Mouse (Mus musculus): ENCODE measurements around the gene Chil1.
A peak's percentile ranks its signal among the peaks of the same experiment; 100 is the strongest.

Chil1 gene

GRCm38 (mm10) chr1:134182025-134182424, at the start of gene Chil1:
Gene Chil1 (plus strand): TSS chr1:134182176.
- DNase-seq = peak; percentile 55

GRCm38 (mm10) chr1:134133316-134133715, 48.7 kb upstream of the Chil1 start:
- no peak for DNase-seq

GRCm38 (mm10) chr1:134136351-134136750, 45.6 kb upstream of the Chil1 start:
- no peak for DNase-seq

GRCm38 (mm10) chr1:134138424-134138823, 43.6 kb upstream of the Chil1 start:
- DNase-seq = no peak

GRCm38 (mm10) chr1:134142363-134142794, 39.6 kb upstream of the Chil1 start:
- DNase-seq = no peak

GRCm38 (mm10) chr1:134146066-134146465, 35.9 kb upstream of the Chil1 start:
- DNase-seq = no peak

GRCm38 (mm10) chr1:134150076-134150475, 31.9 kb upstream of the Chil1 start:
- no peak for DNase-seq

- DNase-seq = no peak
These were observed 31.2 kb upstream of the Chil1 start for GRCm38 (mm10) chr1:134150745-134151144.

GRCm38 (mm10) chr1:134151655-134152412, 30.1 kb upstream of the Chil1 start:
- DNase-seq = peak; percentile 93

GRCm38 (mm10) chr1:134152626-134153590, 29.1 kb upstream of the Chil1 start:
- no peak for DNase-seq

GRCm38 (mm10) chr1:134154121-134154520, 27.9 kb upstream of the Chil1 start:
- DNase-seq = no peak

GRCm38 (mm10) chr1:134154655-134155054, 27.3 kb upstream of the Chil1 start:
- no peak for DNase-seq

- no peak for DNase-seq
These were observed 21.6 kb upstream of the Chil1 start for GRCm38 (mm10) chr1:134160404-134160803.

GRCm38 (mm10) chr1:134161399-134161798, 20.6 kb upstream of the Chil1 start:
- no peak for DNase-seq

GRCm38 (mm10) chr1:134162510-134163225, 19.3 kb upstream of the Chil1 start:
- no peak for DNase-seq

- no peak for DNase-seq
These were observed 18.5 kb upstream of the Chil1 start for GRCm38 (mm10) chr1:134163476-134163875.

- no peak for DNase-seq
These were observed 17.5 kb upstream of the Chil1 start for GRCm38 (mm10) chr1:134164454-134164853.

GRCm38 (mm10) chr1:134166547-134166946, 15.4 kb upstream of the Chil1 start:
- DNase-seq = no peak

GRCm38 (mm10) chr1:134167416-134168305, 14.3 kb upstream of the Chil1 start:
- peak; percentile 85 for DNase-seq

- no peak for DNase-seq
These were observed 13.4 kb upstream of the Chil1 start for GRCm38 (mm10) chr1:134168567-134168966.

GRCm38 (mm10) chr1:134168985-134169697, 12.8 kb upstream of the Chil1 start:
- DNase-seq = no peak

All from cerebellum, adult 9-10 months (tissue).